Mouse (Mus musculus) lung, postnatal 25 days (tissue): Measurements from ENCODE around the gene Akap14.
A peak's percentile ranks its signal among the peaks of the same experiment; 100 is the strongest.
"Not testable (repeated sequence)": the region's sequence is repeated elsewhere in the genome, so short reads cannot be mapped to it uniquely, and the experiment has no call there.

Experiments
- DNase-seq: peaks from one replicate; pipeline ENCODE4 v3.0.0; 2022; ENCODE audit warnings: low spot score

Akap14 gene

GRCm38 (mm10) chrX:37168742-37169141, at the start of gene Akap14:
Gene Akap14 (minus strand): TSS chrX:37168842.
- DNase-seq = no peak

- DNase-seq = no peak
Observed at GRCm38 (mm10) chrX:37210941-37211340, 42.3 kb upstream of the Akap14 start, which contains the start of gene Gm9. Gene Gm9 (minus strand): TSS chrX:37211041.

- no peak for DNase-seq
Observed at GRCm38 (mm10) chrX:37198676-37199075, 30.0 kb upstream of the Akap14 start.

DNA sequence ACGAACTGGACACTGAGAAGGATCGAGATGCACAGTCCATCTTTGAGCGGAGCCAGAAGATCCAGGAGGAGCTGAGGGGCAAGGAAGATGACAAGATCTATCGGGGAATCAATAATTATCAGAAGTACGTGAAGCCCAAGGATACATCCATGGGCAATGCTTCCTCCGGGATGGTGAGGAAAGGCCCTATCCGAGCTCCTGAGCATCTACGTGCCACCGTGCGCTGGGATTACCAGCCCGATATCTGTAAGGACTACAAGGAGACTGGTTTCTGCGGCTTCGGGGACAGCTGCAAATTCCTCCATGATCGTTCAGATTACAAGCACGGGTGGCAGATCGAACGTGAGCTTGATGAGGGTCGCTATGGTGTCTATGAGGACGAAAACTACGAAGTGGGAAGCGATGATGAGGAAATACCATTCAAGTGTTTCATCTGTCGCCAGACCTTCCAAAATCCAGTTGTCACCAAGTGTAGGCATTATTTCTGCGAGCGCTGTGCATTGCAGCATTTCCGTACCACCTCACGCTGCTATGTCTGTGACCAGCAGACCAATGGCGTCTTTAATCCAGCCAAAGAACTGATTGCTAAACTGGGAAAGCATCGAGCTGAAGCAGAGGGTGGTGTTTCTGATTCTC, 23.2 kb upstream of the Akap14 start:
- DNase-seq = no peak

DNA sequence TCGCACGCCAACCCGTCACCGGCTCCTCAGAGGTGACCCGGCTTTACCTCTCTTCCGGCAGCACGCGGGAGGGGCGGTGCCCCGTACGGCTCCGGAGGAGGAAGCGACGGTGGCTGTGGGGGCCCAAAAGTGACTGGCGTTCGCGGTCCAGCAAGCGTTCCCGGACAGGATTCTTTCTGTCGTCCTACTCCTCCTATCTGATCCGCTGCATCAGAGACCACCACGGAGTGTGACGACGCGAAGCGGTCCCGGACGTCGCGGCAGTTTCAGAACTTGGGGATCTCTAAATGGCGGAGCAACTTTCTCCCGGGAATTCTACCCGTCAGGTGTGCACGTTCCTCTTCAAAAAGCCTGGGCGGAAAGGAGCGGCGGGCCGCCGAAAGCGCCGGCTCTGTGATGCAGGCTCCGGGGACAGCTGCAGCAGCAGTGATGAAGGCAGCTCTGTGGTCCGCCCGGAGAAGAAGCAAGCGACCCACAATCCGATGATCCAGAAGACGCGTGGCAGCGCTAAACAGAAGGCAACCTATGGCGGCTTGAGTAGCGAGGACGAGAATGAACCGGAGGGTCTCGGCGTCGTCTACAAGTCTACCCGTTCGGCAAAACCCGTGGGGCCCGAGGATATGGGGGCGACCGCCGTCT, 22.6 kb upstream of the Akap14 start, which contains the start of the genes Ndufa1 and Rnf113a1:
Gene Ndufa1, minus strand, starts transcription at position 59 of the 639 bp plus-strand sequence.
Gene Rnf113a1, plus strand, starts transcription at position 141 of the 639 bp plus-strand sequence.
- peak; percentile 82 for DNase-seq

DNA sequence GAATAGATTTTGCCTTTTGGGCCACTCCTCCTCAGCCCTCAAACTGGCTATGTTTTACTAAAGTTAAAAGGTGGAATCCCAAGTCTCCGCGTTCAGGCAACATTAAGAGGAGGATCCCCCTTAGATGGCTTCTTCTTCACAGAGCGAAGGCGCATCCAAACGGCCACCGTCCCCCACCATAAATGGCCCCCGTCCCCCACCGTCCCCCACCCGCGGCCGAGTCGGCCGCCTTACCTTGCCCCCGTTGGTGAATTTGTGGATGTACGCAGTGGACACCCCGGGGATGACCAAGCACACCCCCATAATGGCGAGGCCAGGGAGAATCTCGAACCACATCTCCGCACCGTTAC, 22.1 kb upstream of the Akap14 start:
- no peak for DNase-seq

GRCm38 (mm10) chrX:37184401-37184800, 15.8 kb upstream of the Akap14 start:
- DNase-seq = not testable (repeated sequence)

GRCm38 (mm10) chrX:37167085-37167484, 1.6 kb downstream of the Akap14 start:
- DNase-seq = peak; percentile 54

DNA sequence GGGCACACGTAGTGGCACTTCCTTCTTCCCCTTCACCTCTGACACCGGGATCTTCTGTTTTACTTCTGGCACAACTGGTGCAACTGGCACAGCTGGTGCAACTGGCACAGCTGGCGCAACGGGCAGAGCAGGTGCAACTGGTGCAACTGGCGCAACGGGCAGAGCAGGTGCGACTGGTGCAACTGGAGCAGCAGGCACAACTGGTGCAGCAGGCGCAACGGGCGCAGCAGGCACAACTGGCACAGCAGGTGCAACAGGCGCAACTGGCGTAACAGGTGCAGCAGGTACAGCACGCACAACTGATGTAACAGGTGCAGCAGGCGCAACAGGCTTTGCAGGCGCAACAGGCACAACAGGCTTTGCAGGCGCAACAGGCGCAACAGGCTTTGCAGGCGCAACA, 5.5 kb downstream of the Akap14 start:
- no peak for DNase-seq

DNA sequence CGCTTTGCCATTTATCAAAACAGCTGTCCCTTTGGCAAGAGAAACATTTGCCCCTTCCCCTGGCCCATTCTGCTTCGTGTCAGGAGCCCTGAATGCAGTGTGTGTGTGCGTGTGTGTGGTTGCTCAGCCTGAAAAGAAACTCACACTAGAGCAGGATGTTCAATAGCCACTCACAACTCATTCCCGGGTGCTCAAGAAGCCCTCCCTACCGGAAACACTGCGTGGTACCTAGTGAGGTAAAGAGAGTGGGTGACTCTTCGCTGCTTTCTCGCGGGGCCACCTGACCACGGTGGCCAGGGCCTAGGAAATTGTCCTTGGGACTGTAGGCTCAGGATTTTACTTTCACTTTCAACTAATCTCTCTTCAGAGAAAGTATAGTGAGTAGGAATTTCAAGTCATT, 7.5 kb downstream of the Akap14 start:
- DNase-seq = no peak

GRCm38 (mm10) chrX:37157839-37158238, 10.8 kb downstream of the Akap14 start:
- DNase-seq = no peak

DNA sequence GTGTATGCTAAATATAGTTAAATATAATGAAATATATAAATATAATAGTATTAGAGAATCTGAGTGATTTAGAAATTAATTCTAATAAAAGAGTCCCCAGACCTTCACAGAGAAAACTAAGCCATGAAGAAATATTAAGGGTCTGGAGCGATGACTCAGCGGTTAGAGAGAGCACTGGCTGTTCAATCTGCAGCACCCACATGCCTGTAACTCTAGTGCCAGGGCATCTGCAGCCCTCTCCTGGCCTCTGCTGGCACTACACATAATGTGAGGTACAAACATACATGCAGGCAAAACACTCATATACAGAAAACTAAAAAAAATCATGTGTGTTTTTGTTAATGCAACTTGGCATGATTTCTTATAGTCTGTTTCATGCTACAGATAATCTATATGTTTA, 23.7 kb downstream of the Akap14 start:
- DNase-seq = no peak

DNA sequence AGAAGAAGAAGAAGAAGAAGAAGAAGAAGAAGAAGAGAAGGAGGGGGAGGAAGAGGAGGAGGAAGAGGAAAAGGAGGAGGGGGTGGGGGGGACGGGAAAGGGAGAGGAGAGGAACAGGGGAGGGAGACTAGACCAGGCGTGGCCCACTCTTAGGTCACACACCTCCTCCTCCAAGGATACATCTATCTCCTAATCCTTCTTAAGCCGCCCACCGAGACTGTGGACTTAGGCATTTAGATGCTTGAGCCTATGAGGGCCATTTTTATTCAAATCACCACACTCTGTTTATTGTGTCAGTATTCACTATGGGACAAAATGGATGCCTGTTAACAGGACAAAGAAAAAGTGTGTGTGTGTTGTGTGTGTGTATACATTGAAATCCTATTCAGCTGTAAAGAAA, 24.1 kb downstream of the Akap14 start:
- not testable (repeated sequence) for DNase-seq

DNA sequence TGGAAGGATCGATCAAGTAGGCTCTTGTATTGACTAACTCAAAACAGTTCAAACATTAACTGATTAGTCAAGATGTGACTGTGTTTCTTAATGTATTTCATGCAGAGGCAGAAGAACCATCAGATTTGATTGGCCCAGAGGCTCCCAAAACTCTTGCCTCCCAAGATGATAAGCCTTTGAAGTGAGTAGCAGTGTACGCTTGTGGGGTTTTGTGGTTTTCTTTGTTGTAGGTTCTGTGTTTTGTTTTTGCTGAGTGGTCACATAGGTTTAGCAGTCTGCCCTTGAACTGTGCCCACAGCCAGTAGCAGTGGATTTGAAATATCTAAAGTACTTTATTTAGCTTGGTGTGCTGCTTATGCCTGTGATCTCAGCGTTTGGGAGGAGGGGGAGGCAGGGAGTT, 26.9 kb downstream of the Akap14 start:
- DNase-seq = no peak

- peak; percentile 68 for DNase-seq
Observed at GRCm38 (mm10) chrX:37126671-37127358, 41.8 kb downstream of the Akap14 start, which contains the start of gene Nkap. Gene Nkap (plus strand): TSS chrX:37126795.

- DNase-seq = no peak
Observed at GRCm38 (mm10) chrX:37125511-37125910, 43.1 kb downstream of the Akap14 start.

DNA sequence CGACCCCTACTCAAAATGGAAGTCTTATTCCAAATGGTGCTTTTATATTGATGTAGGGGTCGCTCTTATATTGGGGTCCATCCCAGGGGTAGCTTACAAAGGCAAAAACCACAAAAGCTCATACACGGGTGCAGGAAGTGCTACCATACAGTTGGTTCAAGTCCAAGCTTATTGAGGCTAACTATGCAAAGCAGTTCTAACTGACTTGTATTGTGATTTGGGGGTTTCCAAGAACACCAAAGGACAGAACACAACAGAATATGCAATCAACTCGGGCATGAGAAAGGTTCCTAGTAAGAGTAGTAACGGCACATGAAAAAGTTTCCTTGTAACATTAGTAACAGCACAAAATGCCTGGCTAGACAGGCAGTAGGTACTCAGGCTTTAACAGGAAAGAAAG, 48.4 kb downstream of the Akap14 start:
- DNase-seq = no peak

- no peak for DNase-seq
Observed at GRCm38 (mm10) chrX:37119585-37119984, 49.1 kb downstream of the Akap14 start.

DNA sequence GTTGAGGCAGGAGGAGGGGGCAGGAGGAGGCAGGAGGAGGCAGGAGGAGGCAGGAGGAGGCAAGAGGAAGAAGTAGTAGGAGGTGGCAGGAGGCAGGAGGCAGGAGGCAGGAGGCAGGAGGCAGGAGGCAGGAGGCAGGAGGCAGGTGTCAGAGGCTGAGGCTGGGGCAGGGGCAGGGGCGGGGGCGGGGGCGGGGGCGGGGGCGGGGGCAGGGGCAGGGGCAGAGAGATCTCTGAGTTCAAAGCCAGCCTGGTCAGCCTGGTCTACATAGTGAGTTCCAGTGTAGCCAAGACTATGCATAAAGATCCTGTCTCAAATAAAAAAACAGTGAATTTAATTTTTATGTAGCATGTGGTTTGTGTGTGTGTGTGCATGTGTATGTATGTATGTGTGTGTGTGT, 51.6 kb downstream of the Akap14 start:
- DNase-seq = no peak

- no peak for DNase-seq
Observed at GRCm38 (mm10) chrX:37110881-37111193, 57.8 kb downstream of the Akap14 start.

DNA sequence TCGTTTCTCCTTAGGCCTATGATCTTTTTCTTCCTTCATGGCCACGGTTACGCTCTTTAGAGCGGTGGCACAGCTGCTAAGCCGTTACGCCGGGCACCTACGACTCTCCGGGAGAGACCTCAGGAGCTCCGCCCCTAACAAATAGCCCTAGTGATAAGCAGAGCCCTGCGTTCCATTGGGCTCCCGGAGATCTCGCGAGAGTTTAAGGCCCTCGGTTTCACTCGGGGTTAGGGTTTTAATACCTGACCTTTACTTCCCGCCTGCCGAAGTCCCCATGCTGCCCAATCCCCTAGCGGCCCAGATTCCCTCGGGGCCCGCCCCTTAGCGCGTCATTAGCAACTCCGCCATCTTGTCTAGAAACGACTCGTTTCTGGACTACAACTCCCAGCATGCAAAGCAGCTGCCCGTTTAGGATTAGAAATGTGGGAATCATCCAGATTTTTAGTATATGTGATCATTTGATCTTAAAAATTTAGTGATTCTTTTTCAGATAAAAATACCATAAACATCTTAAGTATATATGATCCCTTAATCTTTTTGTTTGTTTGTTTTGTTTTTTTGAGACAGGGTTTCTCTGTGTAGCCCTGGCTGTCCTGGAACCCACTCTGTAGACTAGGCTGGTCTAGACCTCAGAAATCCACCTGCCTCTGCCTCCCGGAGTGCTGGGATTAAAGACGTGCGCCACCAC, 58.3 kb downstream of the Akap14 start, which contains the start of gene Upf3b:
Gene Upf3b, minus strand, starts transcription at position 130 of the 688 bp plus-strand sequence.
- peak; percentile 97 for DNase-seq

- DNase-seq = no peak
Observed at GRCm38 (mm10) chrX:37109526-37110192, 59.0 kb downstream of the Akap14 start.
